Mouse (Mus musculus) forebrain, embryonic 14.5 days (tissue): Measurements from ENCODE around the gene Ankrd63. TPM values are rescaled to one million over a fixed set of nuclear protein-coding genes. Genes with fewer than 3 reads are reported as not detected.

Source experiments
- ATAC-seq: fragments of 200-750 bp; cut with Nextera tagmentation; 2 replicates; pipeline ENCODE4 v1.8.0; 2017; ENCODE audit warnings: mild to moderate bottlenecking, moderate library complexity
- DNase-seq: peaks from one replicate; pipeline ENCODE4 v3.0.0-alpha.2; 2015; ENCODE audit warnings: low spot score
- H3K27ac ChIP-seq: fragments of 300-500 bp; sonication (generic); 2 replicates; pipeline ENCODE4 v1.5.1; 2014; ENCODE audit warnings: low read depth, mild to moderate bottlenecking, control low read depth, low read length, moderate library complexity
- H3K27me3 ChIP-seq: fragments of 300-500 bp; sonication (generic); replicated peaks from 2 replicates; pipeline ENCODE4 v1.6.1; 2014; ENCODE audit warnings: low read length, control low read depth, mixed read lengths; ENCODE audit not compliant: control insufficient read depth, insufficient read depth
- H3K36me3 ChIP-seq: fragments of 300-500 bp; sonication (generic); 2 replicates; pipeline ENCODE4 v1.6.1; 2014; ENCODE audit warnings: low read length, control low read depth; ENCODE audit not compliant: control insufficient read depth, insufficient read depth
- H3K4me1 ChIP-seq: fragments of 300-500 bp; sonication (generic); 2 replicates; pipeline ENCODE4 v1.6.1; 2014; ENCODE audit warnings: antibody characterized with exemption, low read length, control low read depth; ENCODE audit not compliant: control insufficient read depth, insufficient read depth
- H3K4me2 ChIP-seq: fragments of 300-500 bp; sonication (generic); 2 replicates; pipeline ENCODE4 v1.6.1; 2014; ENCODE audit warnings: mild to moderate bottlenecking, control low read depth, low read length
- H3K4me3 ChIP-seq: fragments of 300-500 bp; sonication (generic); 2 replicates; pipeline ENCODE4 v1.5.1; 2014; ENCODE audit warnings: low read depth, low read length, control low read depth
- H3K9ac ChIP-seq: fragments of 300-500 bp; sonication (generic); 2 replicates; pipeline ENCODE4 v1.6.1; 2014; ENCODE audit warnings: mild to moderate bottlenecking, low read length, control low read depth, moderate library complexity
- H3K9me3 ChIP-seq: fragments of 300-500 bp; sonication (generic); replicated peaks from 2 replicates; pipeline ENCODE4 v1.6.1; 2016; ENCODE audit warnings: low read length, control low read depth, mixed read lengths; ENCODE audit not compliant: control insufficient read depth
- WGBS: fragments of 180-500 bp; shearing (Covaris S2); extraction: QIAGEN DNeasy Blood & Tissue Kit; methylation state at CpG from one replicate; pipeline ENCODE4 v1.1.7; 2014; 5-methylcytosine and 5-hydroxymethylcytosine counted together
- polyA plus RNA-seq: library from polyadenylated mRNA; unstranded; fragments of >200 nt; fragmentation: Nextera tagmentation; extraction: Ambion mirVana; gene quantifications from 2 replicates; pipeline ENCODE4 v1.2.1, GENCODE M21; 2014

Ankrd63 gene
- polyA plus RNA-seq, 1 experiment from 2014 or later: 0.41 TPM

DNA sequence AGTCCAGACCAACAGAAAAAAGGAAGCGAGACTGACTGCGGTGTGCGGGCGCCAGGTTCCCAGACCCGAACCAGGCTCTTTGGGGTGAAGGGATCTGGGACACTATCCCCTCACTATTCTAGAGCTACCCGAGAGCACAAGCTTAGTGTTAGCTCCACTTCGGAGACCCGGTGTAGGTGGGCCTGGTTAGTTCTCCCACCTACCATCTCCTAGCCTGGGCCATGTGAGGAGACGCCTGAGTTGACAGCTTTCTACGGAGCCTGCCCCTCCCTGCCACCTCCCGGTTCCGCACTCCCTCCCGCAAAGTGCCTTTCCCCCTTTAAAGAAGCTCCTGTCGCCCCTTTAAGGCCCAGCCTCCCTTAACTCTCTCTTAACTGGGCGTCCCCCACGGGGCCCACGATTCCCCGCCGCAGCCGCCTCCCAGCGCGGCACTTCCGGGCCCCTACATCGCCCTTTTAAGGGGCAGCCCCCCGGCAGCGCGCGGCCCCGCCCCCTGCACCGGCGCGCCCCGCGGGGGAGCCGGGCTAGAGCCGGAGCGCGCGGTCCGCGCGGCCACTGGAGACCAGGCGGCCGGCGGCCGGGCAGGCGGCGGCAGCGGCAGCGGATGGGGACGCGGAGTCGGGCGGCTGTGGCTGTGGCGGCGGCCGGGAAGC is 41.6 kb upstream of the Ankrd63 start, which contains the start of gene Inafm2:
Inafm2 (plus strand) TSS at position 527 of the 653 bp plus-strand sequence.
- peaks cover 19% of the 10 kb centered on the region; the same call in 1 of the 2 replicates for H3K4me1 ChIP-seq
- peak; percentile 97 for DNase-seq
- H3K27ac ChIP-seq: peak within 1 kb of the TSS; percentile 63
- WGBS: under 1% methylated on average over 55 of the region's 57 CpGs
- peak within 1 kb of the TSS; percentile 81 for H3K4me3 ChIP-seq
- peaks cover 2% of the 10 kb centered on the region; the same call in 1 of the 2 replicates for H3K27me3 ChIP-seq
- ATAC-seq: peak; percentile 95
- no peaks in the 10 kb centered on the region for H3K9me3 ChIP-seq
- peak within 1 kb of the TSS; percentile 89 for H3K9ac ChIP-seq
- H3K36me3 ChIP-seq: no peaks in the 10 kb centered on the region
- H3K4me2 ChIP-seq: peak within 1 kb of the TSS; percentile 96

GRCm38 (mm10) chr2:118744621-118745020 is 40.9 kb upstream of the Ankrd63 start:
- H3K4me3 ChIP-seq: no peak overlapping the region
- 8% methylated on average over 7 of the region's 7 CpGs for WGBS

DNA sequence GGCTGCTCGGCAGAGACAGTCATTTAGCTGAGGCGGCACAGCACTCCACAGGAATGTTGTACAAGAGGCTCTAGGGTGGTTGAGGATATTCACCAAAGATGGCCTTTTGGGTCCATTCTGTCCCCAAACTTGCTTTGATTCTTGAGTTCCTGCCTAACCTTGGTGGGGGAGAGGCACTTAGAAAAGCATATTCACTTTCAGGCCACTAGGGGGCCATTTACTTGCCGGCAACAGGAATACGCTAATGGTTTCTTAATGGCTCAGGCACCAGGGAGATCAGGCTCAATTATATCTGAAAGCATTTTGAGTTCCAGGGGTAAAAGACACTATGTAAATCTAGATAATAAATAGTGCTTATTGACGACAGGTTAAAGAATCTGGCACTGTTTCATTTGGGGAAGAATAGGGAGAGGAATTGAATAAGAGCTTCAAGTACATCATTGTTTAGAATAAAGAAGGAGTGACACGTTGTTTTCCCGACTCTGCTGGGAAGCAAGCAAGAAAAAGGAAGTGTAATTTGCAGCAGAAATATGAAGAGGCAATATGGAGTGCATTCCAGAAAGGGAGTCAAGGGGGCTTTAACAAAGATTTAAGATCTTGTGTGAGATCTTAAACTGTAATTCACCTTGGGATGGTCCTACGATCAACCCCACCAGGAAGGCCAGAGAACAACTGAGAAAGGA is 39.6 kb upstream of the Ankrd63 start:
- DNase-seq (peak; percentile 86), ATAC-seq (no peak)
- Histone ChIP-seq H3K4me3 (no peak overlapping the region), H3K4me1 (peaks cover 15% of the 10 kb centered on the region; the same call in 1 of the 2 replicates), H3K27ac (0 out of 2 replicates have a peak overlapping the region, but pooled peaks have one; percentile 44), H3K9ac (no peak overlapping the region), H3K4me2 (no peak overlapping the region), H3K9me3 (no peaks in the 10 kb centered on the region), H3K36me3 (no peaks in the 10 kb centered on the region), H3K27me3 (peaks cover 6% of the 10 kb centered on the region; the same call in 1 of the 2 replicates)
- WGBS: 24% methylated on average over 8 of the region's 8 CpGs

More at GRCm38 (mm10) chr2:118744621-118745020, 40.9 kb upstream of the Ankrd63 start:
- Histone ChIP-seq H3K27me3 (peaks cover 2% of the 10 kb centered on the region; the same call in 1 of the 2 replicates), H3K9ac (no peak overlapping the region), H3K4me2 (peak overlapping the region; percentile 96), H3K9me3 (no peaks in the 10 kb centered on the region), H3K36me3 (no peaks in the 10 kb centered on the region), H3K27ac (no peak overlapping the region), H3K4me1 (peaks cover 17% of the 10 kb centered on the region; the same call in 1 of the 2 replicates)
- ATAC-seq (no peak), DNase-seq (no peak)

DNA sequence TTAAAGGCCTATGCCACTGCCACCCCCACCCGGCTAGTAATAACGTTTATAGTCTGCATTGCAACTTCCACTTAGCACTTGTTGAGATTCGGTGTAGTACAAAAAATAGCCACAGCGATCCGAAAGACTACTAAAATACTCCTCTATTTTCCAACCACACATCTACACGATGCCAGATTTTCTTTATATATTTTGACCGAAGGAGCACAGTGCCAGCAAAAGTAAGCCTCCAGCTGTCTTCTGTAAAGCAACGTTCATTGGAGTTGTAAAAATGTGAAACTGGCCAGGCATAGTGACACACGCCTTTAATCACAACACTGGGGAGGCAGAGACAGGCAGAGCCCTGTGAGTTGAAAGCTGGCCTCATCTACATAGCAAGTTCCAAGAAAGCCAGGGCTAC is 37.4 kb upstream of the Ankrd63 start:
- no peak overlapping the region for H3K27ac ChIP-seq
- DNase-seq: no peak
- H3K4me3 ChIP-seq: no peak overlapping the region
- ATAC-seq: no peak
- H3K4me1 ChIP-seq: peaks cover 6% of the 10 kb centered on the region; the same call in 1 of the 2 replicates
- no peaks in the 10 kb centered on the region for H3K9me3 ChIP-seq
- H3K4me2 ChIP-seq: no peak overlapping the region
- no peaks in the 10 kb centered on the region for H3K36me3 ChIP-seq
- peaks cover 6% of the 10 kb centered on the region; the same call in 1 of the 2 replicates for H3K27me3 ChIP-seq
- WGBS: 78% methylated on average over 9 of the region's 9 CpGs
- no peak overlapping the region for H3K9ac ChIP-seq

DNA sequence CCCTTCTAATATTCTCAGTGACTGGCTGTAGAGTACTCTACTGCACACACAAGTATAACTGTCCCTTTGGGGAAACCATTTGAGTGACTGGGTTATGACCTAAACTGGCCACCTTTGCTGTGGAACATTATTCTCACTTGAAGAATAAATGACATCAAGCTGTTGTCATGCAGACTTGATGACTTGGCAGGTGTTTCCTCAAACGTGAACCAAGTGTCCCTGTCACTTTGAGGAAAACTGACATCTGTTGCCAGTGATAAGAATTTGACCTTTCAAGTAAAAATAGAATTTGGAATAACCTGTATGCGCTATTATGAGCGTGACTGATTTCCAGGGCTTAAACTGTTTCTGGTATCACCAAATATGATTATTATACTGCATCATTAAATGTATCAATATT is 36.6 kb upstream of the Ankrd63 start:
- WGBS: 75% methylated on average over 3 of the region's 3 CpGs
- Histone ChIP-seq H3K4me3 (no peak overlapping the region), H3K27ac (no peak overlapping the region), H3K27me3 (peaks cover 6% of the 10 kb centered on the region; the same call in 1 of the 2 replicates), H3K4me1 (peaks cover 6% of the 10 kb centered on the region; the same call in 1 of the 2 replicates), H3K9me3 (no peaks in the 10 kb centered on the region), H3K4me2 (no peak overlapping the region), H3K9ac (no peak overlapping the region), H3K36me3 (no peaks in the 10 kb centered on the region)
- no peak for DNase-seq
- no peak for ATAC-seq

GRCm38 (mm10) chr2:118733341-118733740 is 29.6 kb upstream of the Ankrd63 start:
- Histone ChIP-seq H3K27me3 (no peaks in the 10 kb centered on the region), H3K4me2 (no peak overlapping the region), H3K4me1 (no peaks in the 10 kb centered on the region; the same call in 1 of the 2 replicates), H3K4me3 (no peak overlapping the region), H3K36me3 (no peaks in the 10 kb centered on the region), H3K27ac (0 out of 2 replicates have a peak overlapping the region, but pooled peaks have one; percentile 23), H3K9ac (no peak overlapping the region), H3K9me3 (no peaks in the 10 kb centered on the region)
- 27% methylated on average over 5 of the region's 5 CpGs for WGBS
- peak; percentile 86 for DNase-seq
- ATAC-seq: peak; percentile 82; the same call in 1 of the 2 replicates

GRCm38 (mm10) chr2:118731981-118732380 is 28.2 kb upstream of the Ankrd63 start:
- H3K36me3 ChIP-seq: no peaks in the 10 kb centered on the region
- 90% methylated on average over 5 of the region's 5 CpGs for WGBS
- no peak overlapping the region for H3K4me3 ChIP-seq
- H3K4me2 ChIP-seq: no peak overlapping the region
- DNase-seq (no peak), ATAC-seq (no peak)
- no peak overlapping the region for H3K9ac ChIP-seq
- H3K4me1 ChIP-seq: no peaks in the 10 kb centered on the region; the same call in 1 of the 2 replicates
- H3K27ac ChIP-seq: no peak overlapping the region
- H3K27me3 ChIP-seq: peaks cover 3% of the 10 kb centered on the region; the same call in 1 of the 2 replicates
- no peaks in the 10 kb centered on the region for H3K9me3 ChIP-seq

DNA sequence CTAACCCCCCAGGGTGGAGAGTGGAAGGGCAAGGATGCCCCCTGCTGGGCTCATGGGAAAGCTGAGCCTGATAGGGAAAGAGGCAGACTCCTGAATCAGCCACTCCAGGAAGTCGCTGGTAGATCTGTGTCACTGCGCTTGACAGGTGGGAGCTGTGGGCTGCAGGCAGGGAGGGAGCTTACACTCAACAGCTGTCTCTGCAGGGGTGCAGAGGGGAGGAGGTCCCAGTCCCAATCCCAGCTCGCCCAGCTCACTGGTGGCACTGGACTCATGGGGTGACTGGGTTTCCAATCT is 26.8 kb upstream of the Ankrd63 start:
- H3K27me3 ChIP-seq: peaks cover 3% of the 10 kb centered on the region; the same call in 1 of the 2 replicates
- DNase-seq (peak; percentile 66), ATAC-seq (peak; percentile 44)
- no peaks in the 10 kb centered on the region; the same call in 1 of the 2 replicates for H3K4me1 ChIP-seq
- no peak overlapping the region for H3K4me2 ChIP-seq
- 3% methylated on average over 3 of the region's 3 CpGs for WGBS
- no peak overlapping the region for H3K9ac ChIP-seq
- no peak overlapping the region for H3K4me3 ChIP-seq
- H3K9me3 ChIP-seq: no peaks in the 10 kb centered on the region
- no peaks in the 10 kb centered on the region for H3K36me3 ChIP-seq
- no peak overlapping the region for H3K27ac ChIP-seq
